Mouse (Mus musculus): Measurements from ENCODE around the gene Cdhr2.

DNA sequence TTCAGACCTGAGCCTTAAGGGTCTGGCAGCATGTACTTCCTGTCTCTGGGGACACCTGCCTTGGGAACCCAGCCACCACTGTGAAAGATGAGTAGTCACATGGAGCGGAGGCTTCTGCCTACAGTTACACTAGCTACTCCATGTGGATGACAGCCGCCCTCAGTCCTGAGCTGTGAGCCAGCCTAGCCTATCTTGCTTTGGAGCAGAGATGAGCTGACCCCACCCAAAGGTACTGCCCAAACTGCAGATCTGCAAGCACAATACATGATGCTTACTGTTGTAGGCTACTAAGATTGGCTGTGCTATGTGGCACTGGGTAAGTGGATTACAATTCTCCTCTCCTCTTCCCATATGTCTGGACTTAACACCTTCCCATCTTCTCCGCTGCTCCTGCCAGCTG lies 79.8 kb downstream of the Cdhr2 start:
- TF ChIP-seq CTCF (IDR thresholded peaks at IDR 0.05; ENCODE audit: low read depth) (no peak), EP300 (IDR thresholded peaks at IDR 0.05; ENCODE audit: low read depth) (no peak)

Data from liver, postnatal 0 days (tissue).